Mouse (Mus musculus) megakaryocyte, adult 5-6 weeks (primary cell): ENCODE measurements at regions not wholly inside any gene's neighbourhood (a gene's known extent, or its start where the extent isn't known, plus 50 kb on each side); places are given as distances from the start of the nearest gene placed in this dataset.
"Not testable (repeated sequence)": the region's sequence is repeated elsewhere in the genome, so short reads cannot be mapped to it uniquely, and the experiment has no call there.

Experiments used
- ATAC-seq: 2 replicates; pipeline ENCODE4 v1.8.0; 2016; ENCODE audit warnings: mild to moderate bottlenecking, inconsistent platforms; ENCODE audit not compliant: poor library complexity, severe bottlenecking

DNA sequence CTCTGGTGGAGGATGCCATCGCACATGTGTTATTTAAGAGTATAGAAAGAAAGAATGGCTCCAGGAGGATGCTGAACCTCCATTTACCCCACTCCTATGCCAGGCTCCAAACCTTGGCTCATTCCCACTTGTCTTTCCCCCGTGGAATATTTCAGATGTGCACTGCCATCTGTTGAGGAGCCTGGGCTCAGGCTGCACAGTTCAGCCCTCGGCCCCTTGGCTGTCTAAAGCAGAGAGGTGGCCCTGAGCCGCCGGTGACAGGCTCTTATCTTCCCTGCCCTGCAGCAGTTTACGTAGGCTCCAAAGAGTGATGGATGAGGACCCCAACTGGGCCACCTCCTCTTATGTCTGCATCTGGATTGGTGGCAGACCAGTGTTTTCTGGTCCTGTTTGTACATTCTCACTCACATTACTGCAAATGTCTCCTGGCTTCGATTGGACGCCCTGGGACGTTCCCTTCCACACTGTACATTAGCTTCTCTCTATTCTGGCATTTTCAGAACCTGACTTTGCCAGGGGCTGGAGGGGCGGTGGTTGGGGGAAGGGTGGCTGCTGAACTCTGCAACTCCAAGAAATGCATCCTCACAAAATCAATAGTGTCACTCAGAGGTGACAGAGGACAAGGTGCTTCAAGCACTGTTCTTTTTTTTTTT lies 447.3 kb upstream of the Clint1 start:
- ATAC-seq = no peak

DNA sequence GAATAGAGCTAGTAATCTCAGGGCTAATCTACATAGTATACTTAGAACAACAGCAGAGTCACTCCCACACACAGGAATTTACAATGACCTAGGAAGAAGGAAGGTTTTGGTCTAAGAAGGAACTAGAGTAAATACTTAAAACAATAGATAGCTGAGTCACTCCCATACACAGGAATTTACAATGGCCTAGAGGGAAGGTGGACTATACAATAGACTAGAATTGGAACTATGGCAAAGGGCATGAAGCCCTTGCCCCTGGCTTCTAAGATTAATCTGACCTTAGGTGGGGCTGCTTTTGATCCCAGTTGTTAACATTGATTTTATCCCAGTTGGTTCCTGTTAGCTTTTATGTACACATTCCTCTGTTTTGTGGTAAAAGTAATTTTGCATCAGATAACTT lies 427.8 kb upstream of the Clint1 start:
- ATAC-seq = not testable (repeated sequence)

DNA sequence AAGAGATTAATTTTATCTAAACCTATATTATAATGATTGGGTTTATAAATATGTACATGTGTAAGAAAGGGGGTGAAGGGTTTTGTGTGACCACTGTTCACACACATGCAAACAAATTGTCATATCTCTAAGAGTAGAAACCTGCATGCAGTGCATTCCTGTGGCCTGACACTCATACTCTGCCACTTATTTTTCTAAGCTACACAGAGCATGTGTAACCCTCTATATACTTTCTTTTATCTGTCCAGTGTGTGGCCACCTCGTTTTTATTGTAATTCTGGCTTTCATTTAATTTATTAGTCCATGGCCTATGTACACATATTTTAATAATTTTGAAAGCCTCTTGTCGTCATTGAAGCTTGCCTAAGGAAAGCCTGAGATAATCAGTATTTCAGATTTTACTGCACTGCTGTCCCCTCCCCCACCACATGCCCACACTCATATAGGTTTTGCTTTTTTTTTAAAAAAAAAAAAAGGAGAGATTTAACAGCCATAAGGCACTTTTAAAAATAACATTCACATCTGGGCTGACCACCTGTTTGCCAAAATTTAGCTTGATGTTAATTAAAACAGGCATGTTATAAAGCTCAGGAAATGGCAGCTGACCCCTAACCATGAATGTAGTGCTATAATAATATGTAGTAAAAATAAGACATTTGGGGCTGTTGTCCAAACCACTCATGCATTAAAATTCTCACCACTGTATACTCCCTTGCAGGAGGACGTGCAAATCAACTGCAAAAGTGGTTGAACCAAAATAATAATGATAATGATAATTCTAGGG lies 410.7 kb upstream of the Clint1 start:
- ATAC-seq = no peak

DNA sequence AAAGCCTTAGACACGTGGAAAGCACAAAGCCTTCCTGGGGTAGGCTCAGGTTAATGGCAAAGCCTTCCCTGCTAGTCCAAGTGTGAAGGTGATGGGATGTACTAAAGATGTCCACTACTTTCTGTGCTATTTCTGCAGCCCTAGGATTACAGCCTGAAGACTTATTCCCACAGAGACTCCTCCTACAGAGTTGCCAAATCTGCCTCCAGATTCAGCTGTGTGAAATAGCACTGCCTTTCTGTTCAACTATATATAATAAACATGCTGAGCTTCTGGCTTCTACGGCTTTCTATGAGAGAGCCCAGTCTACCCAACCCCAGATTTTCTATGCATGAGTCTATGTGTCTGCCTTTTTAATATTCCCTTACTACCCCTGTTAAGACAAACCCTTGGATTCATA lies 405.3 kb upstream of the Clint1 start:
- no peak for ATAC-seq

DNA sequence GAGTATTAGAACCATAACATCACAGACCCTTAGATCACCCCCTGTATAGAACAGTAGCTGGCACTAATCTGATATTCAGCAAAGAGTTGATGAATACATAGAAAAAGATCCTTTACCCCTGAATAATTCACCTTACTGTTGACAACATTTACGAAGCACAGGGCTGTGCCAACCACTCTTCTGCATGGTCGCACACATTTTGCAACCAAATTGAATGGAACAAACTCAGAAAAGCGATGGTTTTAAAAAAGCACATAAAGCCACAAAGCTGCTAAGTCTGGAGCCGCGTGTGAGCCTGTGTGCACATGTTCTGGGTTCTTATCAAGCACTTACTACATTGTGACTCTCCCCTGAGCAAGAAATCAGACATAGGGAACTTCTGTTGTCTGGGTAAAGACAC lies 397.6 kb upstream of the Clint1 start:
- no peak for ATAC-seq

DNA sequence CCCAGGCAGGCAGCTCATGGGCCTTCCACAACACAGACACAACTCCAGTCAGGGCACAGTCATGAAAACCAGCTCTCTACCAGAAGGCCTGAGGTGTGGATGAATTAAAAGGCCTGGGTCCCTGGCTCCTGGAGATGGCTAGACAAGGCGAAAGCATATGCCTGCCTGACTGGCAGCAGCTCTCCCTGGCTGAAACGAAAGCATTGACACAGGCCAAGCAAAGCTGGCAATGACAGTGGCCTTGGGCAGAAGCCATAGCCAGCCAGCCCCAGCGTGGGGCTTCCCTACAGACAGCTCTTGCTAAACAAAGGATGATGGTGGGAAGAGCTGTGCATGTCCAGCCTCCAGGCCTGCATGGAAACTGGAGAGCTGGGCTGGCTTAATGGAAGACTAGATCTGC lies 396.9 kb upstream of the Clint1 start:
- no peak for ATAC-seq

DNA sequence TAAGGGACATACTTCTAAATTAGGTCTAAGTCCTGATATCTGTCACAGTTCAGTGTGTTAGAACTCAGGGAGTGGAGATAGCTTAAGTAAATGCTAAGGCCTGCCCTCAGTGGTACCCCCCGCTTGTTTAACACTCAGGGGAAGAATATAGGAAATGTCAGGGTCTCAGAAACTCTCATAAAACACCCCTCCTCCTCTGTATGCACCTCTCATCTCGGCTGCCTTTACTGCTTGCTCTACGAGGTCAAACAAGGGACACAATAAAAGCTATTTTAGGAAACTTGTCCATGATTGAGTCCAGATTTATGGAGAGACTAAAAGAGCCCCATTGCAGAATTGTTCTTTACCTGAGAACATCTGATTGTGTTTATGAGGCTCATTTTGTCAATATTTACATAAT lies 395.1 kb upstream of the Clint1 start:
- no peak for ATAC-seq

DNA sequence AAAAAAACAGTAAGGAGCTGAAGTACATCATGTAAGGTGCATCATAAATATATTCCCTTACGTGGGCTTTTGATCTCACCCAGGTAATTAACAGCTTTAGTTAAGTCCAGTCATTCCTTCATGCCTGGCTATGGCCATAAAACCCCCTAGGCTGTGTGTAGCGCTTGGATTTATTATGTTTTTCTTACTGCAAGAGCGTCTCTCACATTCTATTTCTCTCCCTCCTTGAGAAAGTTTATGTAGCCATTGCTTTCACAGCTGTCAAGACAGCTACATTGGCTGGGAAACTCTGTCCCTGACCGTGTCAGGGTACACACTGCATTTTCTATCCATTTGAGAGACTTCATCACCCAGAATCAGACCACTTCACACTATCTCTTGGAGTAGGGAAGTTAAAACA lies 394.3 kb upstream of the Clint1 start:
- no peak for ATAC-seq

DNA sequence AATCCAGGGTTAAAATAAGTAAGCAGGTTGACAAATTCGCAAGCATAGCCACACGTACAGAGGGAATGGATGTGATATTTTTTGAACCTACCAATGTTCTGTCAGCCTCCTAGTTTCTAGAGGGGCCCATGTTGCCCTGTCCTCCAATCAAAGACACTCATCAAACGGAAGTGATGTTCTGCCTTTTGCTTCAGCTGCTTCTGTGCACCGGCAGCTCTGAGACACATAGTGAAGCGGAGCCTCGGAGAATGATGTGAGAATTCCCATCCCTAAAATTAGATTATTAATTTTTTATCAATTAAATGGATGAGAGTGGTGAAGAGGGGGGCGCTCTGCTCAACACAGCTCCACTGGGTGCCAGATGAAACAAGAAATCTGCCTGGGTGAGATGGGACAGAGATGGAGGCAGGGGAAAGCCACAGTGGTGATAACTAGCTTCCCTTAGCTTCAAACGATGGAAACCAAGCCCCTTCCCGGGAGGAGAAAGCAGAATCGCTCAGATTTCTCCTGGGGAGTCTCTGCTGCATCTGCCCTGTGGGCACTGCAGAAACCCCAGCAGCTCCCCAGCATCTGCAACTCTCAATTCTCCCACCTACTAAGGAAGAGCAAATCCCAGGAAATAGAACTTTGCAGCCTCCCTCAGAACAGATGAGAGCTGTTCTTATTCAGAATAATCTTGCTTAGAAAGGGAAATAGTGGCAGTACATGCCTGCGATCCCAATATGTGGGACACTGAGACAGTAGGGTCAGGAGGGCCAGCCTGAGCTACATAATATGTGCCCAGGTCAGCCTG lies 391.7 kb upstream of the Clint1 start:
- ATAC-seq = no peak

DNA sequence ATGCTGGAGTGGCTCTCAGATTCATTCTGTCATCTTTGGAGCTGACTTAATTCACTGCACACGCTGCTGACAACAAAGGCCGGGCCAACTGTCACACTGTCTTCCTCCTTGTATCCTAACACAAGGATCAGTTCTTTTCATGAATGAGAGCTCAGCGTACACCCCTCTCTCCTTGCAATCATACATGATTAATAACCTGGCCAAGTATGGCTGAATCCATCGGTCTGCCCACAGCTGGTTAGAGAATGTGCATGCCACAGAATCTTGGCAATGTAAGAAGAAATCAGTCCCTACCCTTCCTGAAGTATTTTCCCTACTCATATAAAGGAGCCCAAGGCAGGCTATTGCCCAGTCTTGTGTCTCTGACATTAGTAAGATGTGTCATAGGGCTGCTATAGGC lies 387.4 kb upstream of the Clint1 start:
- ATAC-seq = no peak

DNA sequence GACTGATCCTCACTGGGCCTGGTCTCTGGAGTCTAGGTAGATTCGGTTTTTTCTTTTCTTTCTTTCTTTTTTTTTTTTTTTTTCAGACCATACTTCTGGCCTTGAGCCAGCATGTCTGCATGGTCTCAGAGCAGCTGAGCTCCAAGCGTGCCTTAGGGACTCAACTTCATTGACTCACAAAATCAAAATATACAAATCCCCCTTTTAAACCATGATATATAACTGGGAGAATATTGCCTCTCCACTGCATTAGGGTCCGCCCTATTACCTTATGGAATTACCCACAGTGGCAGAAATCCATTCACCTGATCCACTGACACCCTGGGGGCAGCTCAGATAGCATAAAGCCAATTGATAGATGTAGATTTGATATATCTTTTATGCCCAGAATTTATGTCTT lies 385.5 kb upstream of the Clint1 start:
- ATAC-seq = no peak

DNA sequence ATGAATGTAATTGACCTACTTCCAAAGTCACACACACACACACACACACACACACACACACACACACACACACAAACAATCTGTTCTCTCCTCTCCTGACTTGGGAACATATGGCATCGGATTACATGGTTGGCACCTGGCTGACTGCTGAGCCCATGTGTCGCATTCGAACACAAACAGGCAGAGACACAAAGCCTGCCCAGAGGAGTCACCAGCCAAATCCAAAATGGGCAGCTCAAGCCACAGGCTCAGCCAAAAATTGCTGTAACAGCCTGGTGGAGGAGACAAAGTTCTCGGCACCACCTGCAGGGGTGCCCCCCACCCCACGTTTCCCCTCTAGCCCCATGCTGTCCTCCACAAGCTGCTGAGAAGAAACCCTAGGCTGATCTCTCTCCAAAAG lies 379.7 kb upstream of the Clint1 start:
- ATAC-seq = no peak

DNA sequence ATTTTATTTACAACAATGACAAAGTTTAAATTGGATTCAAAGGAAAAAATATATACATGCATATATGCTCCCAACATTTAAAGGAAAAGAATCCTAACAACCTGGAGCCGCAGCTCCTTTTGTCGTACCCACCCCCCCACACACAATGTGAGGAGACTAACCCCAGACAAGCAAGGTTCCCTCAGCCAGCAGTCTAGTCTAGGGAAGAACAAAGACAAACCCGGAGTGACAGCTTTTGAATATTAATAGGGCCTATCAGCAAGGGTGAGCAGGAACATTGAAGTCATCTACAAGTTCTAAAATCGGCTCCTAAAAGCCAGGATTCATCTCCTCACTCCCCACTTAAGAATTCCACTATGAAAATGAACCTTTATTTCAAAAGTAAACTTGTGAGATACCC lies 374.9 kb upstream of the Clint1 start:
- ATAC-seq = no peak

DNA sequence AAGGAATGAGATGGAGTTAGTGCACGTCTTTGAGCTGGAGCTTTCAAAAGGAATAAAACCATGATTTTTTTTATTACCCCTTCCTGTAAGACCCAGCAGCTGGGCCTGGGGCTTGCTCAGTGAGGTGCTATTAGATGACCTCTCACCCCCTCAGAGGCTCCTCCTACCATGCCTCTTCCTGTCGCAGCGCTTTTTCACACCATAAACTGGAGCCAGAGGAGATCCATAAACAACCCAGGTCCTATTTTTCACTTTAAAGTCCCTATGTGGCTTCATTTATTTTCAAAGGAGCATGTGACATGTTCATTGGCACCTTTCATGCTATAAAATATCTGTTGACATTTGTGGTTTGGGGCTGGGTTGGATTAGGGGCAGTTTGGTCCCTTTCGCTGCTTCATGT lies 365.9 kb upstream of the Clint1 start:
- ATAC-seq = no peak

DNA sequence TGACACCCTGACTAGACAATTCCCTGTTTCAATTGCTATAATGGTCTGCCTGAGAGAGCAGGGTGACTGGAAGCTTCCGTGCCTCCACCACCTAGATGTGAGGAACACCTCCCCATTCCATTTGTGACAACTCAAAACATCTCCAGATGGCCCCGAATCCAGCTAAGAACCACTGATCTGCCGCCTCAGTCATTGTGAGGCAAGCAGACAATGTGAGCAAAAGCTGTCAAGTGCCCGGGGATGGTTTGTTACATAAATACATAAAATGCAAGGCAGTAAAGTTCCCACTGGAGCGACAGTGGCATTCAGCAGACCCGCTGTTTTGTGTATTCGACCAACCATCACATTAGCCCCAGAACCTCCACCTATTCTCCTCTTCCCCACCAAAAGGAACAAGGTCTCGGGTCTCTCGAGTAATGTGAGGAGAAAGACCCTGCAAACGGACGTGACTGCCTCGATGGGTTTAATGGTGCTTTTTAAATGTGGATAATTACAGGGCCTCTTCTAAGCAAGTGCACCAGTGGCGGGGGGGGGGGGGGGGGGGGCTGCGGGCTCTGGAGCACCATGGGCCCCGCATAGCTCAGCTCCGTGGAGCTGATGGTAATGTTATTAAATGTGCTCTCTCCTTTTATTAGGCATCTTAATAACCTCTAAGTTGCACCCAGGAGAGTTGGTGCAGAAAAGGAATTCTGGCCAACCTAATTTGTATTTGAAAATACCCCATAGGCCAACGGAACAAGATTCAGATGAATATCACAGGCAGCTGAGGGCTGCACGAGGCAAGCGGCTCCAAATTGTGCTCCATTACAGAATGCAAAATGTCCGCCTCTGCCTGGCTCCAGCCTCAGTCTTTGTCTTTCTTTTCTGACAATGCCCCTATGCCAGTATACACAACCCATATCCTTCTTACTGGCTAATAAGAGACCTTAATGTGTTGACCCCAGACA lies 360.6 kb upstream of the Clint1 start:
- no peak for ATAC-seq

DNA sequence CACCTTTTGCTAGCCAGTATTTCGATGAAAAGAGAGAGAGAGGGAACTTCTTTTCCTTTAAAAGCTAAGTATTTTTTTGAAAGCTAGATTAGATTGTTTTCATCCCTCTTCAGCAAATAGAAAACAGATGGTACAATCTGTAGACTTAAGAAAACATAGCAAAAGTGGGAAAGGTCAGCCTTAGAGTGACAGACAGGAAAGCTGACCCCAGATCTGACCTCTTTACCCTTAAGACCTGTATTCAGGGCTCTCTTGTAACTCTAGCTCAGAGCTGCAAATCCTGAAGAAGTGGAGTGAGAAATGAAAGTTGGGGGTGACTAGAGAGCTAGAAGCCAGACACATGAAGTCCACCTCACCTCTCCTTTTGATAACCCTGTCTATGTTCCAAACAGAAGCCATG lies 356.6 kb upstream of the Clint1 start:
- ATAC-seq = no peak

DNA sequence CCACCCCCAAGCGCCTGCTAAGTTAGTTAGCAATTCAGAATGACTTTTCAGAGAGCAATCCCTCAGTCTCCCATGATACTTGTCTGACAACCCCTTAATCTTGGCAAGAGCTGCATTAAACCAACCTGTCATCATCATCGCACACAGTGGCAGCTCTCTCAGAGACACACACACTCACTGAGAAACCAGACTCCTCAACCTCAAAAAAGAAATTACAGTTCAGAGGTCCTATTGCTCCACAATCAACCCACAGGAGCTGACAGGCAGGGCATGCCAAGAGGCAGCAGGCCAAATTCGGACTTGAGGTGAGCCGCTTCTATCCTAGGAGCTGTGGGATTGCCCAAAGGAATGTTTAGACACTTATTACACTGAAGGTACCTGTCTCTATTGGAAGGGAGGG lies 343.3 kb upstream of the Clint1 start:
- ATAC-seq = no peak

DNA sequence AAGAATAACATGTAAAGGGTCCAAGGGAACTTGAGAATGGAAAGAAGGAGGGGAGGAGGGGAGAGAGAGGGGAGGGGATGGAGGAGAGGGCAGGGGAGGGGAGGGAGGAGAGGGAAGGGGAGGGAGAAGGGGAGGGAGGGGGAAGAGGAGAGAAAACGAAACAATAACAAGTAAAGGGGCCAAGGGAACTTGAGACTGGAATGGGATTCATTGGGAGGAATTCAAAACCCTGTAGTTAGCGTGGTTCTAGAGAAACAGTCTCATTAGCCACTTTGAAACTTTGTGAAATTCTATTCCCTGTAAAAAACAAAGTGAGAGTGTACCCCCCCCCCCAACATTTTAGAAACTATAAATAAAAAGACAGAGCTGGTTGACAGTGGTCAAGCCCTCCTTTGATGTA lies 342.6 kb upstream of the Clint1 start:
- ATAC-seq = no peak

DNA sequence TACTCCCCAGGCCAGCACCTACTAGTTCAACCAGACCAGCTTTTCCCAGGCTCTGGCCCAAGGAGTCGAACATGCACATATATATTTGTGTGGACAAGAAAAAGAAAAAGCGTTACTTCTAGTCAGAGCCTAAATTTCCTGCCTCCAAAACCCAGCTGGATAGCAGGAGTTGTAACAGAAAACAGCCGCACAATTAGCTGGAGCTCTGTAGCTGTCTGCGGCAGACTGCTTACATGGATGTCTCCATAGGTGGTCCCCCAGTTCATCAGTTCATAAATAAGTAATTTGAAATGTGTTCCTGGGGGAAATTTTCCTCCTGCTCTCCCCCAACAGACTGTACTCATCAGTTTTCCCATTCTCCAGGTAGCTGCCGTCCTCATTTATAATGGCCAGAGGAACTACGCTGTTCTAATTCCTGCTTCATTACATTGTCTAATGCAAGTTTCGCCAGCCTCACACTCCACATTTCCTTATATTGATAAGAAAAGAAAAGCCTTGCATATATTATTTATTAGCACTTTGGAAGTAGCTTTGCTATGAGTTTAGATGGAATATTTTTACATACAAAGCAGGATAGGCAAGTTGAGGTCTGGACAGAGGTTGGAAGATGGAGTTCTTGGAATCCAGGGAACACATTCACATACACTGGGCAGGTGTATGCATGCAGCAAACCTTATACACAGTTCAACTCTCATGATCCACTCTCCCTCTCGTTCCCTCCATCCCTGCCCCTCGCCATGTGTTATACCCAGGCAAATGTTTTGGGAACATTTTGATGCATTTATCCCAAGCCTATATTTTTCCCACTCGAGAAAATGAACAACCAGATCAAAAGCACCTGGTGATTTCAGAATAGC lies 337.2 kb upstream of the Clint1 start:
- no peak for ATAC-seq

DNA sequence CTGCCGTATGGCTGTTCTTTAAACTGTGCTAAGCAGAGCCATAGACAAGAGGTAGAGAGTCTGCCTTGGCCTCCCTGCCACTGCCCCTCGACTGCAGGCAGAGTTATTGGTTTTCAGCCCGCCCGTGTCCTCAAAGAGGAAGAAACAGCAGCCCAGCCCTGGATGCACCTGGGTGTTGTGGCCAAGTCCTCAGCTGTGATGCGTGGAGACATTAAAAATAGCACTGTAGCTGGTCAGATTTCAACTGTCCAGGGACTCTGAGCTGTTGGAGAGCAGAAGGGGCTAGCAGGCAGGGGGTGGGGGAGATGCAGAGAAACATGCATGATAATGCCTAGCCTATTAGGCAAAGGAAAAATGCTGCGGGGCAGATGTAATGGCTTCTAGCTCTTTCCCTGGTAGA lies 327.1 kb upstream of the Clint1 start:
- ATAC-seq = no peak
